Mouse (Mus musculus) bone marrow, adult 2 months (tissue): ENCODE data around the gene Ndnf. TPM values are rescaled to one million over a fixed set of nuclear protein-coding genes. Genes with fewer than 3 reads are reported as not detected.

Experiments
- H3K27ac ChIP-seq: fragments of 200-500 bp; 2 replicates; pipeline ENCODE4 v1.5.1; 2012; ENCODE audit warnings: low read depth, mild to moderate bottlenecking, control low read depth, inconsistent platforms, low read length; ENCODE audit not compliant: control insufficient read depth, poor library complexity, insufficient read depth
- H3K4me1 ChIP-seq: fragments of 200-500 bp; 2 replicates; pipeline ENCODE4 v1.6.1; 2011; ENCODE audit warnings: low read length; ENCODE audit not compliant: control insufficient read depth, insufficient read depth
- H3K4me3 ChIP-seq: fragments of 200-500 bp; replicated peaks from 2 replicates; pipeline ENCODE3; 2011; ENCODE audit warnings: mild to moderate bottlenecking, low read depth, low read length, control low read depth; ENCODE audit not compliant: control insufficient read depth
- CTCF ChIP-seq: fragments of 200-500 bp; IDR thresholded peaks from 2 replicates; pipeline ENCODE4 v1.5.1; 2011; ENCODE audit warnings: low read length, control low read depth; ENCODE audit not compliant: control insufficient read depth, insufficient read depth
- POLR2A ChIP-seq: fragments of 200-500 bp; IDR thresholded peaks from 2 replicates; pipeline ENCODE4 v1.6.1; 2011; ENCODE audit warnings: low read depth, mild to moderate bottlenecking, control low read depth, low read length, borderline replicate concordance; ENCODE audit not compliant: control insufficient read depth
- whole genome bisulfite sequencing: fragments of 180-500 bp; shearing (Covaris S2); methylation state at CpG from one replicate; pipeline ENCODE4 v1.1.7; 2018; 5-methylcytosine and 5-hydroxymethylcytosine counted together
- polyA plus RNA-seq: library from polyadenylated mRNA; stranded (reverse); fragments of >200 nt; gene quantifications from 2 replicates; pipeline ENCODE4 v1.2.4, GENCODE M21; 2011; ENCODE audit warnings: low replicate concordance; ENCODE audit not compliant: missing spikeins, insufficient read depth, insufficient read length

Ndnf gene
- polyA plus RNA-seq, 1 experiment: 1.0 TPM

DNA sequence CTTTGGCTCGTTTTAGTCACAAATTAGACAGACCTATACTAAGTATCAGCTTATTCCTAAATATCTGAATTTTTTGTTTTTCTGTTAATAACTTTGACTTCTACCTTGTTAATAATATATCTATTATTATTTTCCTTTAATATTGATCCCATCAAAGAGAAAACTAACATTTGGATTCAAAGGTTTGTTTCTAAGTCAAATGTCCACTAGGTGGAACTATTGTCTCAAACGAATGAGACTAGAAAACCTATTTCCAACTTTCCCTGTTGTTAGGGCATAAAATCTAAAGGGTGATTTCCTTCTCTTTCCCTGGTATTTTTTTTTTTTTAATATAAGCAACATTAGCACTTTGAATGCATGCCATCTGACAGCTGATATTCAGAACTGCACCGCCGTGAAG lies 20.0 kb upstream of the Ndnf start:
- Histone ChIP-seq H3K4me1 (no peaks in the 10 kb centered on the region), H3K27ac (no peak overlapping the region), H3K4me3 (no peak overlapping the region)
- TF ChIP-seq CTCF (no peak), POLR2A (no peak)
- 45% methylated on average over 4 of the region's 4 CpGs for WGBS

DNA sequence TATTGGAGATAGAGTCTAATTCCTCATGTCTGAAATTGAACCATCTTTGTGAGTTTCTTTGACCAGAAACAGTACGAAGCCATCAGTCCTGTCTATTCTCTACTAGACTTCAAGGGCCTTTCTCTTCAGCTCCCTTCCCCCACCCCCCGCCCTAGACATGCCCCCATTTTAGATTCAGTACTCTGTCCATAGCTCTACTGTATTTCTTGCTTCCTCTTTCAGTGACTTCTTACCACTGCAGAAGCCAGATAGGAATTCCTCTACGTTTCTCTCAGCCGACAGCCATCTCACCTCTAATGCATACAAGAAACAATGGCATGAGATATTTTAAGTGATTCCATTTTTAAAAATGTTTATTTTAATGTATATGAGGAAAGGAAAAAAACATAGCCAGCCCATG lies 10.1 kb upstream of the Ndnf start:
- TF ChIP-seq CTCF: no peak
- no peak for TF ChIP-seq POLR2A
- Histone ChIP-seq H3K4me1 (no peaks in the 10 kb centered on the region), H3K27ac (no peak overlapping the region), H3K4me3 (no peak overlapping the region)
- WGBS: 31% methylated on average over 4 of the region's 4 CpGs

DNA sequence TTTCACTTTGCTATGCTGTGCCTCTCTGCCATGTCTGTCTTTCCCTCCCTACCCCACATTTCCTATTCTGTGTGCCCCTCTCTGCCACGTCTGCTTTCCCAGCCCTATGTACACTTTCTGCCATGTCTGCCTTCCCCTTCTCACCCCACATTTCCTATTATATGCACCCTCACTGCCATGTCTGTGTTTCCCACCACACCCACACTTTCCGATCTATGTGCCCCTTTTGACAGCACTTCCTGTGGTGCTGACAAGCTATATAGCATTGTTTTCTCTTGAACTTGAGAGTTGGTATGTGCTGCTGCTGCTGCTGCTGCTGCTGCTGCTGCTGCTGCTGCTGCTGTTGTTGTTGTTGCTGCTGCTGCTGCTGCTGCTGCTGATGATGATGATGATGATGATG lies 9.3 kb upstream of the Ndnf start:
- H3K4me1 ChIP-seq: no peaks in the 10 kb centered on the region; the same call in 1 of the 2 replicates
- 23% methylated on average over 2 of the region's 2 CpGs for WGBS

DNA sequence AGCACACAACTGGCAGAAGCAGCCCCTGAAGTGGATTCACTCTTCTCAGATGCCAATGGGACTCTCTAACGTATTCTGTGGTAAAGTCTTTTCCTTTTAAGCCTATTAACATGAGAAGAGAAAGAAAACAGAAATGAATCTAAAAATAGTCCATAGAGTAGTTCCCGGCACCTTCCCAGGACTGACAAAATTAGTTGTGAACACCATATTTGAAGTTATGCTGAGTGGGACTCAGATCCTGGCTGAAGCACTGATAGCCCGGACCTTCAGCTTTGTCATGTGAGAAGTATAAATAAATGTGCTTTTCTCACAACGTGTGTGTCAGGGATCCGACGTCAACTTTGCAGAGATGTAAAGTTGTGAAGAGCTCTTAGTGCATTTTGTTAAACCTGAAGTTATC lies 7.4 kb upstream of the Ndnf start:
- WGBS: 53% methylated on average over 6 of the region's 6 CpGs

More for the DNA sequence above, 9.3 kb upstream of the Ndnf start:
- TF ChIP-seq POLR2A (no peak), CTCF (no peak)
- no peak overlapping the region for H3K27ac ChIP-seq
- H3K4me3 ChIP-seq: no peak overlapping the region

DNA sequence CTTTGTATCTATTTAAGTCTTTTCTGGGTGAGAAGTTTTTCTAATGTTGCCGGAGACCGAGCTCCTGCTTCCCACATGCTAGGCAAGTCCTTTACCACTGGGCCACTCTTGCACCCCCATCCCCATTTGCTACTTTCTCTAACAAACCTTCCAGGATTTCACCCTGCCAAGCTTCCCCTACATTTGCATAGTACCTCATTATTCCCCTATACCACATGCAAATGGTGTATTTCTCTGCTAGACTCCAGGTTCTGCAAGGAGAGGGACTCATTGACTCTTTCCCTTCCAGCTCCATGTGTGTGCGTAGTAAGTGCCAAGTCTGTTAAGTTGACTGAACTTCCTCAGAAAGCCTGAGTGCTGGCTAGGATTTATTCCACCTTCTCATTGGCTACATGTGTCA lies 5.1 kb upstream of the Ndnf start:
- 89% methylated on average over 3 of the region's 3 CpGs for WGBS
- no peak overlapping the region for H3K4me3 ChIP-seq
- H3K27ac ChIP-seq: no peak overlapping the region
- H3K4me1 ChIP-seq: no peaks in the 10 kb centered on the region; the same call in 1 of the 2 replicates
- no peak for TF ChIP-seq POLR2A
- no peak for TF ChIP-seq CTCF

More for the DNA sequence above, 7.4 kb upstream of the Ndnf start:
- TF ChIP-seq CTCF (no peak), POLR2A (no peak)
- Histone ChIP-seq H3K27ac (no peak overlapping the region), H3K4me3 (no peak overlapping the region), H3K4me1 (no peaks in the 10 kb centered on the region; the same call in 1 of the 2 replicates)

DNA sequence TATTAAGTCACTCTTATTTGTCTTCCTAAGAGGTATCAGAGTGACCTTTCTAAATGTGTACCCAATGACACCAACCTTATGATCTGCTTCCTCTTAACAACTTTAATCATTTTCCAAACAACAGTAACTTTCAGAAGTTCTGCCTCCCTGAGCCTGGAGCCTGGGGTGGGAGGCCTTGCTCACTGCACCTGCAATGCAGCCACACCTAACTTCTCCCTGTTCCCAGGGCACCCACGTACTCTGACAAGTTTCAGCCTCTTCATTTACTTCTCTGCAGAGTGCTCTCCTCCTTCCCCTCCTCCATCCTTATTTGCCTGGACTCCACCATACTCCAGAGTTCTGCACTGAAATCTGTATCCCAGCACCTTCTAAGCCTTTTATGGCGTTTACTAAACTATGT lies 1.4 kb upstream of the Ndnf start:
- WGBS: 67% methylated on average over 2 of the region's 2 CpGs
- no peak overlapping the region for H3K27ac ChIP-seq
- no peak overlapping the region for H3K4me3 ChIP-seq
- no peak for TF ChIP-seq CTCF
- TF ChIP-seq POLR2A: no peak
- no peaks in the 10 kb centered on the region; the same call in 1 of the 2 replicates for H3K4me1 ChIP-seq

DNA sequence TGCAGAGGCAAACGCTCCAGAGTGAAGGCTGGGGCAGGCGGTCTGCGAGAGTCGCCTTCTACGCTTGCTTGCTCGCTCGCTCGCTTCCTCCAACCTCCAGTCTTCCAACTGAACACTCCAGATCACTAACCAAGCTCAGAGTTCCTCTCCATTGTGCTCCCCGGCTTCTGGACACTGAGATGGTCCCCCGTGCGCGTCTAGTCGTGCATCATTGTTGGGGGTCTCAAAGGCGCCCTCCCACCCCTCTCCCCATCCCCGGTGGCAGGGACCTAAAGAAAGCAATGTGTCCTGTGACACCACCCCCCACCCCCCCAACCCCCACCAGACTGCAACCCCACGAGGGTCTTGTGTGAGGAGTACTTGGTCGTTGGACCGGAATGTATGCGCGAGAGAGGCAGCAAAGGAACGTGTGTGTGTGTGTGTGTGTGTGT lies 394 bp upstream of the Ndnf start:
- Histone ChIP-seq H3K27ac (no peak overlapping the region), H3K4me3 (peak overlapping the region; percentile 43), H3K4me1 (no peaks in the 10 kb centered on the region; the same call in 1 of the 2 replicates)
- WGBS: 19% methylated on average over 21 of the region's 21 CpGs
- TF ChIP-seq CTCF: no peak
- TF ChIP-seq POLR2A: no peak

DNA sequence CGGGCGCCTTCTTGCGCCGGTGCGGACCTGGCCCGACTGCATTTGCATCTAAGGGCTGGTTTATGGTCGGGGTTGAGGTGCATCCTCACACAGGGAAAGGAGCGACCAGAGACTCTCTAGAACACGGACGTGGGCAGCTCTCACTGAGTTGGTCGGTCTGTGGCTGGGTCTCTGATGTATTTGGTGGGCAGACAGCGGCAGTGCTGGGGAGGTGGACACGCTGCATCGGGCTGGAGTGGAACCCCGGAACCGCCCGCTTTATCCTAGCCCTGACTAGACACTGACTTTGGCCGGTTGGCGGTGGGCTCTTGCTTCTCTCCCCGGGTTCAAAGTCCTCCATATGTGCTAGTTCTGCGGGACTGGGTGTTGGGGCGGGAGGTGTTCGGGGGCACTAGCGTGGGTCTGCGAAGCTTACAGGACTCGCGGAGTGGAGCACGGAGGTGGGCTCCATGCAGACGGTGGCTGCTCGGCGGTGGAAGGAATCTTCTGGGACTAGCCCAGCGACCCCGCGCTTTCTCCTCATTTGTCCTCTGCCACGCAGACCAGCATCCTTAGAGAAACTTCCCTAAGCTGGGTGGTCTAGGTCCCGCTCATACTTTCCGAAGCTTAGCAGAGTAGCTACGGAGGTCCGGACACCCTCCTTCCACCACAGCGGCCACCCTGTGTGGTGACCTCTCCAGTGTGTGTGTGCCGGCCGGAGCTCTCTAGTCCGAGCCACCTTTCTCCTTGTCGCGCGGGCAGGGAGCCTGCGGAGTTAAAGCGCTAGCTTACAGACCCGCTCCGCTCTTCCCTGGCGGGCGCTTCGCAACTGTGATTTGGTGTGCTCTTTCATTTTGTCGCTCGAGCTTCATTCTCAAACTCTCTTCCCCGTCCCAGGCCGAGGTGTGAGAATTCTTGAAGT lies 991 bp downstream of the Ndnf start:
- 1% methylated on average over 57 of the region's 57 CpGs for WGBS
- no peaks in the 10 kb centered on the region for H3K4me1 ChIP-seq
- TF ChIP-seq CTCF (no peak), POLR2A (no peak)
- peak overlapping the region; percentile 31 for H3K4me3 ChIP-seq
- no peak overlapping the region for H3K27ac ChIP-seq
